Mouse (Mus musculus): ENCODE measurements around the gene Slc41a2. TPM values are rescaled to one million over a fixed set of nuclear protein-coding genes. Genes with fewer than 3 reads are reported as not detected.

The Slc41a2 gene
- total and polyA plus RNA-seq, 2 experiments from 2014 or later, result 0.45 to 5.6 TPM

GRCm38 (mm10) chr10:83286399-83286798 is 51.3 kb downstream of the Slc41a2 start:
- Histone ChIP-seq H3K4me1 (ENCODE audit: control insufficient read depth, insufficient read depth) (no peaks in the 10 kb centered on the region), H3K9ac (replicated peaks; ENCODE audit: low read depth, low read length) (no peak overlapping the region), H3K4me3 (ENCODE audit: low read depth, low read length) (no peak overlapping the region), H3K9me3 (replicated peaks; ENCODE audit: control insufficient read depth, low read length) (no peaks in the 10 kb centered on the region), H3K36me3 (replicated peaks; ENCODE audit: control insufficient read depth, insufficient read depth, low read length) (no peaks in the 10 kb centered on the region), H3K4me2 (ENCODE audit: low read depth, low read length) (no peak overlapping the region), H3K27ac (ENCODE audit: low read depth) (no peak overlapping the region), H3K27me3 (ENCODE audit: control insufficient read depth, insufficient read depth, low read length) (no peaks in the 10 kb centered on the region)
- TF ChIP-seq EP300 (IDR thresholded peaks at IDR 0.05; ENCODE audit: low read depth), result no peak
- TF ChIP-seq CTCF (IDR thresholded peaks at IDR 0.05; ENCODE audit: low read depth), result no peak
- ATAC-seq (ENCODE audit: insufficient read depth, low read depth) (no peak), DNase-seq (ENCODE audit: low spot score) (no peak)
- 52% methylated on average over 7 of the region's 7 CpGs for WGBS

DNA sequence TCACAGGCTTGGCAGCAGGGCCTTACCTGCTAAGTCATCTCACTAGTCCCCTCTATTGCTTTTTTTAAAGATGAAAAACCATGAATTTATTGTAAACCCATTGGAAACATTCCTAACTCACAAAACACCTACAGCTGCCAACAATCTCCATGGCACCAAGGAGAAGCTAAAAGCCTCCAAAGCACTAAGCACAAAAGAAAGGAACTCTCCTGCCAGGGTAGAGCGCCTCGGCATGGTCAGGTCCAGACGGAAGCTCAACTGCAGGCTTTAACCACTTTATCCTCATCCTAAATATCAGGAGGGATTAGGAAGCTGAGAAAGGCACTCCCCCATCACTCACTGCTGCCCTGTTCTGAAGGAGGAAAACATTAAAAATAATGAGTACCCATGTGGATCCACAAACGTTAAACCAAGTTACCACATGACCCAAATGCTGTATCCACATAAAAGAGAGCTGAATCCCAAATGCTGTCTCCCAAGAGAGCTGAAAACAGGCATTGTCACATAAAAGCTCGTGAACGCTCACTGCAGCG is 51.9 kb downstream of the Slc41a2 start:
- H3K4me2 ChIP-seq (ENCODE audit: low read depth, low read length), result no peak overlapping the region
- H3K27ac ChIP-seq (ENCODE audit: low read depth), result no peak overlapping the region
- no peak for ATAC-seq (ENCODE audit: insufficient read depth, low read depth)
- 75% methylated on average over 7 of the region's 7 CpGs for WGBS
- H3K36me3 ChIP-seq (replicated peaks; ENCODE audit: control insufficient read depth, insufficient read depth, low read length), result no peaks in the 10 kb centered on the region
- no peak for DNase-seq (ENCODE audit: low spot score)
- no peak overlapping the region for H3K4me3 ChIP-seq (ENCODE audit: low read depth, low read length)
- no peaks in the 10 kb centered on the region for H3K27me3 ChIP-seq (ENCODE audit: control insufficient read depth, insufficient read depth, low read length)
- H3K9me3 ChIP-seq (replicated peaks; ENCODE audit: control insufficient read depth, low read length), result no peaks in the 10 kb centered on the region
- no peak overlapping the region for H3K9ac ChIP-seq (replicated peaks; ENCODE audit: low read depth, low read length)
- H3K4me1 ChIP-seq (ENCODE audit: control insufficient read depth, insufficient read depth), result no peaks in the 10 kb centered on the region
- TF ChIP-seq EP300 (IDR thresholded peaks at IDR 0.05; ENCODE audit: low read depth), result no peak
- no peak for TF ChIP-seq CTCF (IDR thresholded peaks at IDR 0.05; ENCODE audit: low read depth)

DNA sequence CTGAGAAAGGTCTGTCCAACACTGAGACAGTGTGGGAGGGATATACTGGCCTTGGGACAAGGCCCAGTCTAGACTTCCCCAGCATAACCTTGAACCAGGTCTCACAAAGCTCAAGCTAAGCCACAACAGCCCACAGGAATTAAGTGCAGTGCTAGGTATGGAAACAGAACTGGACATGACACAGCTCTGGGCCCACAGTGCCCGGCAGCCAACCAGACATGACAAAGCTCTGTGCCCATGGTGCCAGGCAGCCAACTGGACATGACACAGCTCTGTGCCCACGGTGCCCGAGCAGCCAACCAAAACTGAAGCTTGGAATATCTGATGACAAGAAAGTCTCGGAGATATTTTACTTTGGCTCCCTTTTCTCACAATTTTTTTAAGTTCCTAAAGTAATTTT is 52.8 kb downstream of the Slc41a2 start:
- Histone ChIP-seq H3K36me3 (replicated peaks; ENCODE audit: control insufficient read depth, insufficient read depth, low read length) (no peaks in the 10 kb centered on the region), H3K4me2 (ENCODE audit: low read depth, low read length) (no peak overlapping the region), H3K9me3 (replicated peaks; ENCODE audit: control insufficient read depth, low read length) (no peaks in the 10 kb centered on the region), H3K4me3 (ENCODE audit: low read depth, low read length) (no peak overlapping the region), H3K9ac (replicated peaks; ENCODE audit: low read depth, low read length) (no peak overlapping the region), H3K27ac (ENCODE audit: low read depth) (no peak overlapping the region), H3K4me1 (ENCODE audit: control insufficient read depth, insufficient read depth) (no peaks in the 10 kb centered on the region), H3K27me3 (ENCODE audit: control insufficient read depth, insufficient read depth, low read length) (no peaks in the 10 kb centered on the region)
- ATAC-seq (ENCODE audit: insufficient read depth, low read depth) (no peak), DNase-seq (ENCODE audit: low spot score) (no peak)
- WGBS, result 83% methylated on average over 4 of the region's 4 CpGs
- TF ChIP-seq CTCF (IDR thresholded peaks at IDR 0.05; ENCODE audit: low read depth), result no peak
- TF ChIP-seq EP300 (IDR thresholded peaks at IDR 0.05; ENCODE audit: low read depth), result no peak

GRCm38 (mm10) chr10:83266731-83267130 is 71.0 kb downstream of the Slc41a2 start:
- no peak for ATAC-seq (ENCODE audit: insufficient read depth, low read depth)
- 50% methylated on average over 13 of the region's 13 CpGs for WGBS
- no peak overlapping the region for H3K27ac ChIP-seq (ENCODE audit: low read depth)
- no peak overlapping the region for H3K4me3 ChIP-seq (ENCODE audit: low read depth, low read length)
- no peak overlapping the region for H3K4me2 ChIP-seq (ENCODE audit: low read depth, low read length)
- no peak overlapping the region for H3K9ac ChIP-seq (replicated peaks; ENCODE audit: low read depth, low read length)
- no peaks in the 10 kb centered on the region for H3K27me3 ChIP-seq (ENCODE audit: control insufficient read depth, insufficient read depth, low read length)
- no peak for DNase-seq (ENCODE audit: low spot score)
- H3K36me3 ChIP-seq (replicated peaks; ENCODE audit: control insufficient read depth, insufficient read depth, low read length), result no peaks in the 10 kb centered on the region
- TF ChIP-seq EP300 (IDR thresholded peaks at IDR 0.05; ENCODE audit: low read depth) (no peak), CTCF (IDR thresholded peaks at IDR 0.05; ENCODE audit: low read depth) (no peak)
- no peaks in the 10 kb centered on the region for H3K9me3 ChIP-seq (replicated peaks; ENCODE audit: control insufficient read depth, low read length)
- H3K4me1 ChIP-seq (ENCODE audit: control insufficient read depth, insufficient read depth), result no peaks in the 10 kb centered on the region

GRCm38 (mm10) chr10:83266241-83266640 is 71.4 kb downstream of the Slc41a2 start:
- no peak overlapping the region for H3K9ac ChIP-seq (replicated peaks; ENCODE audit: low read depth, low read length)
- DNase-seq (ENCODE audit: low spot score), result no peak
- TF ChIP-seq CTCF (IDR thresholded peaks at IDR 0.05; ENCODE audit: low read depth) (no peak), EP300 (IDR thresholded peaks at IDR 0.05; ENCODE audit: low read depth) (no peak)
- H3K27ac ChIP-seq (ENCODE audit: low read depth), result no peak overlapping the region
- no peaks in the 10 kb centered on the region for H3K4me1 ChIP-seq (ENCODE audit: control insufficient read depth, insufficient read depth)
- no peak overlapping the region for H3K4me3 ChIP-seq (ENCODE audit: low read depth, low read length)
- H3K9me3 ChIP-seq (replicated peaks; ENCODE audit: control insufficient read depth, low read length), result no peaks in the 10 kb centered on the region
- H3K4me2 ChIP-seq (ENCODE audit: low read depth, low read length), result no peak overlapping the region
- WGBS, result 76% methylated on average over 5 of the region's 5 CpGs
- ATAC-seq (ENCODE audit: insufficient read depth, low read depth), result no peak
- H3K36me3 ChIP-seq (replicated peaks; ENCODE audit: control insufficient read depth, insufficient read depth, low read length), result no peaks in the 10 kb centered on the region
- no peaks in the 10 kb centered on the region for H3K27me3 ChIP-seq (ENCODE audit: control insufficient read depth, insufficient read depth, low read length)

GRCm38 (mm10) chr10:83264680-83265079 is 73.0 kb downstream of the Slc41a2 start:
- Histone ChIP-seq H3K27me3 (ENCODE audit: control insufficient read depth, insufficient read depth, low read length) (no peaks in the 10 kb centered on the region), H3K9ac (replicated peaks; ENCODE audit: low read depth, low read length) (no peak overlapping the region), H3K4me3 (ENCODE audit: low read depth, low read length) (no peak overlapping the region), H3K4me2 (ENCODE audit: low read depth, low read length) (no peak overlapping the region), H3K27ac (ENCODE audit: low read depth) (no peak overlapping the region), H3K9me3 (replicated peaks; ENCODE audit: control insufficient read depth, low read length) (no peaks in the 10 kb centered on the region), H3K36me3 (replicated peaks; ENCODE audit: control insufficient read depth, insufficient read depth, low read length) (no peaks in the 10 kb centered on the region), H3K4me1 (ENCODE audit: control insufficient read depth, insufficient read depth) (no peaks in the 10 kb centered on the region)
- no peak for ATAC-seq (ENCODE audit: insufficient read depth, low read depth)
- TF ChIP-seq CTCF (IDR thresholded peaks at IDR 0.05; ENCODE audit: low read depth) (no peak), EP300 (IDR thresholded peaks at IDR 0.05; ENCODE audit: low read depth) (no peak)
- WGBS, result 58% methylated on average over 8 of the region's 8 CpGs
- no peak for DNase-seq (ENCODE audit: low spot score)
